Mouse (Mus musculus) brown adipose tissue, adult 24 weeks (tissue): ENCODE measurements around the gene Tcf20. TPM values are rescaled to one million over a fixed set of nuclear protein-coding genes. Genes with fewer than 3 reads are reported as not detected.

Experiments
- H3K27ac ChIP-seq: fragments of 200-500 bp; replicated peaks from 2 replicates; pipeline ENCODE4 v1.5.1; 2012; ENCODE audit warnings: low read depth, mild to moderate bottlenecking, low read length
- H3K4me1 ChIP-seq: fragments of 200-500 bp; 2 replicates; pipeline ENCODE4 v1.6.1; 2012; ENCODE audit warnings: low read length, mixed read lengths; ENCODE audit not compliant: control insufficient read depth, insufficient read depth, insufficient read length
- H3K4me3 ChIP-seq: fragments of 200-500 bp; 2 replicates; pipeline ENCODE4 v1.5.1; 2012; ENCODE audit warnings: low read depth, mild to moderate bottlenecking, low read length, moderate library complexity; ENCODE audit not compliant: insufficient read depth
- polyA plus RNA-seq: library from polyadenylated mRNA; stranded (reverse); fragments of >200 nt; gene quantifications from 2 replicates; pipeline ENCODE4 v1.2.4, GENCODE M21; 2012; ENCODE audit not compliant: missing spikeins, insufficient read depth, insufficient read length

Gene Tcf20
- polyA plus RNA-seq, 1 experiment: 18.2 TPM

GRCm38 (mm10) chr15:82982724-82983415 lies 4.8 kb downstream of the Tcf20 start:
- Histone ChIP-seq H3K27ac (no peak overlapping the region), H3K4me3 (no peak overlapping the region)

GRCm38 (mm10) chr15:82981676-82982520 lies 5.8 kb downstream of the Tcf20 start:
- no peaks in the 10 kb centered on the region for H3K4me1 ChIP-seq
- no peak overlapping the region for H3K4me3 ChIP-seq
- H3K27ac ChIP-seq: no peak overlapping the region

More at GRCm38 (mm10) chr15:82982724-82983415, 4.8 kb downstream of the Tcf20 start:
- no peaks in the 10 kb centered on the region for H3K4me1 ChIP-seq

GRCm38 (mm10) chr15:82979531-82979930 lies 8.1 kb downstream of the Tcf20 start:
- no peak overlapping the region for H3K4me3 ChIP-seq
- no peaks in the 10 kb centered on the region for H3K4me1 ChIP-seq
- H3K27ac ChIP-seq: no peak overlapping the region

- H3K4me1 ChIP-seq: no peaks in the 10 kb centered on the region
- no peak overlapping the region for H3K4me3 ChIP-seq
- no peak overlapping the region for H3K27ac ChIP-seq
Observed at GRCm38 (mm10) chr15:82974471-82974870, 13.2 kb downstream of the Tcf20 start.

- H3K27ac ChIP-seq: no peak overlapping the region
- H3K4me1 ChIP-seq: no peaks in the 10 kb centered on the region
- no peak overlapping the region for H3K4me3 ChIP-seq
Observed at GRCm38 (mm10) chr15:82969206-82969721, 18.4 kb downstream of the Tcf20 start.

GRCm38 (mm10) chr15:82968449-82968848 lies 19.2 kb downstream of the Tcf20 start:
- Histone ChIP-seq H3K27ac (no peak overlapping the region), H3K4me1 (no peaks in the 10 kb centered on the region), H3K4me3 (no peak overlapping the region)

GRCm38 (mm10) chr15:82967947-82968346 lies 19.7 kb downstream of the Tcf20 start:
- H3K4me1 ChIP-seq: 0 out of 2 replicates have a peak, but pooled peaks cover under 1% of the 10 kb centered on the region
- H3K27ac ChIP-seq: no peak overlapping the region
- H3K4me3 ChIP-seq: no peak overlapping the region

GRCm38 (mm10) chr15:82964266-82964825 lies 23.3 kb downstream of the Tcf20 start:
- Histone ChIP-seq H3K27ac (no peak overlapping the region), H3K4me1 (0 out of 2 replicates have a peak, but pooled peaks cover 5% of the 10 kb centered on the region), H3K4me3 (no peak overlapping the region)

GRCm38 (mm10) chr15:82963556-82964156 lies 24.0 kb downstream of the Tcf20 start:
- Histone ChIP-seq H3K4me3 (no peak overlapping the region), H3K27ac (no peak overlapping the region), H3K4me1 (0 out of 2 replicates have a peak, but pooled peaks cover 5% of the 10 kb centered on the region)

GRCm38 (mm10) chr15:82963090-82963489 lies 24.6 kb downstream of the Tcf20 start:
- Histone ChIP-seq H3K27ac (no peak overlapping the region), H3K4me1 (0 out of 2 replicates have a peak, but pooled peaks cover 5% of the 10 kb centered on the region), H3K4me3 (peak overlapping the region; percentile 38)

GRCm38 (mm10) chr15:82962536-82962935 lies 25.1 kb downstream of the Tcf20 start:
- peak overlapping the region; percentile 38; the same call in 1 of the 2 replicates for H3K4me3 ChIP-seq
- no peak overlapping the region for H3K27ac ChIP-seq
- 0 out of 2 replicates have a peak, but pooled peaks cover 5% of the 10 kb centered on the region for H3K4me1 ChIP-seq

GRCm38 (mm10) chr15:82960786-82961561 lies 26.7 kb downstream of the Tcf20 start:
- Histone ChIP-seq H3K4me3 (no peak overlapping the region), H3K4me1 (0 out of 2 replicates have a peak, but pooled peaks cover 5% of the 10 kb centered on the region)

GRCm38 (mm10) chr15:82959151-82959550 lies 28.5 kb downstream of the Tcf20 start:
- Histone ChIP-seq H3K4me1 (0 out of 2 replicates have a peak, but pooled peaks cover 5% of the 10 kb centered on the region), H3K27ac (no peak overlapping the region), H3K4me3 (no peak overlapping the region)

More at GRCm38 (mm10) chr15:82960786-82961561, 26.7 kb downstream of the Tcf20 start:
- no peak overlapping the region for H3K27ac ChIP-seq

- no peak overlapping the region for H3K4me3 ChIP-seq
- H3K27ac ChIP-seq: no peak overlapping the region
- H3K4me1 ChIP-seq: 0 out of 2 replicates have a peak, but pooled peaks cover 5% of the 10 kb centered on the region
Observed at GRCm38 (mm10) chr15:82958253-82958701, 29.4 kb downstream of the Tcf20 start.
